Mouse (Mus musculus) midbrain, embryonic 11.5 days (tissue): ENCODE results near the gene Safb2. TPM values are rescaled to one million over a fixed set of nuclear protein-coding genes. Genes with fewer than 3 reads are reported as not detected.

Source experiments
- ATAC-seq: fragments of 200-750 bp; cut with Nextera tagmentation; 2 replicates; pipeline ENCODE4 v1.8.0; 2017; ENCODE audit warnings: moderate TSS enrichment, moderate library complexity; ENCODE audit not compliant: low FRiP score
- DNase-seq: peaks from one replicate; pipeline ENCODE4 v3.0.0; 2015; ENCODE audit warnings: low spot score; ENCODE audit errors: missing footprints
- H3K27ac ChIP-seq: fragments of 300-500 bp; sonication (generic); 2 replicates; pipeline ENCODE4 v1.5.1; 2014; ENCODE audit warnings: low read depth, low read length
- H3K27me3 ChIP-seq: fragments of 300-500 bp; sonication (generic); 2 replicates; pipeline ENCODE4 v1.6.1; 2014; ENCODE audit warnings: mild to moderate bottlenecking, low read length, moderate library complexity, mixed read lengths; ENCODE audit not compliant: control insufficient read depth, insufficient read depth
- H3K36me3 ChIP-seq: fragments of 300-500 bp; sonication (generic); 2 replicates; pipeline ENCODE4 v1.6.1; 2014; ENCODE audit warnings: mild to moderate bottlenecking, low read length, moderate library complexity, mixed read lengths; ENCODE audit not compliant: control insufficient read depth, insufficient read depth
- H3K4me1 ChIP-seq: fragments of 300-500 bp; sonication (generic); 2 replicates; pipeline ENCODE4 v1.6.1; 2014; ENCODE audit warnings: low read length; ENCODE audit not compliant: control insufficient read depth, insufficient read depth
- H3K4me2 ChIP-seq: fragments of 300-500 bp; sonication (generic); 2 replicates; pipeline ENCODE4 v1.6.1; 2014; ENCODE audit warnings: mild to moderate bottlenecking, moderate library complexity
- H3K4me3 ChIP-seq: fragments of 300-500 bp; sonication (generic); 2 replicates; pipeline ENCODE4 v1.5.1; 2014; ENCODE audit warnings: low read depth, low read length
- H3K9ac ChIP-seq: fragments of 300-500 bp; sonication (generic); 2 replicates; pipeline ENCODE4 v1.6.1; 2014; ENCODE audit warnings: low read length
- H3K9me3 ChIP-seq: fragments of 300-500 bp; sonication (generic); 2 replicates; pipeline ENCODE4 v1.6.1; 2016; ENCODE audit warnings: low read length; ENCODE audit not compliant: control insufficient read depth
- WGBS: fragments of 180-500 bp; shearing (Covaris S2); extraction: QIAGEN DNeasy Blood & Tissue Kit; methylation state at CpG from one replicate; pipeline ENCODE4 v1.1.7; 2014; 5-methylcytosine and 5-hydroxymethylcytosine counted together
- polyA plus RNA-seq: library from polyadenylated mRNA; unstranded; fragments of >200 nt; fragmentation: Nextera tagmentation; extraction: Ambion mirVana; gene quantifications from 2 replicates; pipeline ENCODE4 v1.2.1, GENCODE M21; 2014

Gene Safb2
- polyA plus RNA-seq, 1 experiment from 2014 or later: 45.8 TPM

DNA sequence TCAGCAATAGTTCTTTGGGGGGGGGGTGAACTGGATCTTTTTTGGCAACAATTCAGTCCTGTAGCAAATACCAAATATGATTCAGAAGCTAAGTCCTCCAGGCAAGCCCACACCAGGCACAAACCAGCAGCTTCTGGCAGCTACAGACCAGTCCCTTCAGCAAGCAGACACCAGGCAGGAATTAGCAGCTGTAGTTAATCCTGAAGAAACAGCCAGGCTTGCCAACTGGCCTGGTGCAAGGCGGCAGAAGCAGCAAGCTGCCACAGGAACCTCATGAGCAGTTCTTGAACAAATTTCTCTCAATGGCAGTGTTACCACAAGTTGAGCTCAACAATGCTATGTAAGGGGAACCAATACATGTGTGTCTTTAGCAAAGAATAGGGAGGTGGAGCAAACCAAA is 61.6 kb downstream of the Safb2 start:
- WGBS: 46% methylated on average over 1 of the region's 1 CpGs
- no peaks in the 10 kb centered on the region for H3K4me1 ChIP-seq
- no peak overlapping the region for H3K4me3 ChIP-seq
- no peak overlapping the region for H3K27ac ChIP-seq
- no peak overlapping the region for H3K9ac ChIP-seq
- DNase-seq (no peak), ATAC-seq (no peak)
- no peaks in the 10 kb centered on the region for H3K36me3 ChIP-seq
- no peak overlapping the region for H3K4me2 ChIP-seq
- H3K27me3 ChIP-seq: no peaks in the 10 kb centered on the region
- no peaks in the 10 kb centered on the region for H3K9me3 ChIP-seq

DNA sequence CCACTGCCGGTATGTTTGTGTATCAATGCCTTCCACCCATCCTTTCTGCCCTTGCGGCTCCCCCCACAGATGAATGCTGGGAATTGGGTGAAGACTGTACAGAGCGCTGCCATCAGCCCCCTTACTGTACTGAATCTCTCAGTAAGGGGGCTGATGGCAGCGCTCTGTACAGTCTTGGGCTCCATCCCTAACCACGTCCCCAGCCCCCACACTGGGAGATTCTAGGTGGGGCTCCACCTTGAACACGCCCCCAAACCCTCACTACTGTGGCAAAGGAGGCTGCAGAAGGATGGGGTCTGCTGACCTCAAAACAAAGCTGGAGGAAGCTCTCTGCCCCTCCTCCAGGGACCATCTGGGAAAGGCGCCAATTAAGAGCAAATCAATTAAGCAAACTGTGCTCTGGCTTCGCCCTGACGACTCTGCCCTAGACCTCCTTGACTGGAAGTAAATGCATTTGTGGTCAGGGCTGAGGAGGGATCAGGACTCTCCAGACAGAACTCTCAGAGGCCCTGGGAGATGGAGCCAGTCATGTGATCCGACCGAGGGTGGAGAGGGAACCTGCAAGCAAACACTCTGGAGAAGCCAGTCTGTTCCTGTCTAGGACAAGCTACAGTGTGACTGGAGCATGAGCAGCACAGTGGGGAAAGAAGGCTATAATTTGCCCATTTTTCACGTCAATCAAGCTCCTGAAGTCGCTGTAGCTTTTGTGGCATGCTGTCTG is 68.5 kb downstream of the Safb2 start:
- Histone ChIP-seq H3K27ac (peak overlapping the region; percentile 16; the same call in 1 of the 2 replicates), H3K9me3 (no peaks in the 10 kb centered on the region; the same call in 1 of the 2 replicates), H3K4me3 (no peak overlapping the region), H3K4me1 (peaks cover 3% of the 10 kb centered on the region; the same call in 1 of the 2 replicates), H3K4me2 (no peak overlapping the region), H3K27me3 (peaks cover 24% of the 10 kb centered on the region), H3K36me3 (no peaks in the 10 kb centered on the region), H3K9ac (no peak overlapping the region)
- DNase-seq: no peak
- ATAC-seq: peak; percentile 66
- WGBS: 14% methylated on average over 13 of the region's 13 CpGs

DNA sequence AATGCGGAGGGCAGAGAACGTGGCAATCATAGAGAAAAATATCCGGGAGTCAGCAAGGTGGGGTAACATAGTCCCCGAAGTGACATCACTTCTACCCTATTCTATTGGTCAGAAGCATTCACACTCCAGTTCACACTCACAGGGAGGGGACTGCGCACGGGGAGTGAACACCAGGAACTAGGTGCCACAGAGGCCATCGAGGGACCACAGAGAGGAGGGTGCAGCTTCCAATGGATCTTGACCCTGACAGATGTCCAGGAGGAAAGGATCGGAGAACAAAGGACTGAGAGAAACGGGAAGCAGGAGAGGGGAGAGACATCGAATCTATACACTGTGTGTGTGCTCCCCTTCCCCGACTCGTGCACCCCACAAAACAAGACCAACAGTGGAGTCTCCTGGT is 69.5 kb downstream of the Safb2 start:
- 53% methylated on average over 12 of the region's 12 CpGs for WGBS
- DNase-seq (no peak), ATAC-seq (no peak)
- no peak overlapping the region for H3K27ac ChIP-seq
- no peaks in the 10 kb centered on the region; the same call in 1 of the 2 replicates for H3K9me3 ChIP-seq
- peaks cover 3% of the 10 kb centered on the region; the same call in 1 of the 2 replicates for H3K4me1 ChIP-seq
- no peak overlapping the region for H3K4me2 ChIP-seq
- H3K36me3 ChIP-seq: no peaks in the 10 kb centered on the region
- no peak overlapping the region for H3K9ac ChIP-seq
- H3K4me3 ChIP-seq: no peak overlapping the region
- peaks cover 33% of the 10 kb centered on the region for H3K27me3 ChIP-seq

DNA sequence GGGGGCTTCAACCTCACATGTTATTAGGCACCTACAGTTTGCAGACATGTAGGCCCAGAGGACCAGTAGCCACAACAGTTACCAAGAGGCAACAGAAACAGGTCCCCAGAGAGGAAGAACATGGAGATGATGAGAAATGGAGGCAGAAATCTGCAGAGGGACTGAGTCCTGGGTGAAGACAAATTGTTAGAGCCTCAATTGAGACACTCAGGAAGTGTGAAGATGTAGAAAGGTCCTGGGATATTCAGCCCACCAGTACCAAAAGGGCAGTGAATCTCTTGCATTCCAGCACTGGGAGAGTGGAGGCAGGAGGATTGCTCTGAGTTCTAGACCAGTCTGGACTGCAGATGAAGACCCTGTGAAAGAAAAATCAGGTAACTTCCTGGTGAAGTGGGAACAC is 70.1 kb downstream of the Safb2 start:
- Histone ChIP-seq H3K9me3 (no peaks in the 10 kb centered on the region; the same call in 1 of the 2 replicates), H3K4me2 (no peak overlapping the region), H3K9ac (no peak overlapping the region), H3K4me1 (peaks cover 7% of the 10 kb centered on the region; the same call in 1 of the 2 replicates), H3K27ac (no peak overlapping the region), H3K4me3 (no peak overlapping the region), H3K27me3 (peaks cover 38% of the 10 kb centered on the region), H3K36me3 (no peaks in the 10 kb centered on the region)
- ATAC-seq: no peak
- peak; percentile 59 for DNase-seq

DNA sequence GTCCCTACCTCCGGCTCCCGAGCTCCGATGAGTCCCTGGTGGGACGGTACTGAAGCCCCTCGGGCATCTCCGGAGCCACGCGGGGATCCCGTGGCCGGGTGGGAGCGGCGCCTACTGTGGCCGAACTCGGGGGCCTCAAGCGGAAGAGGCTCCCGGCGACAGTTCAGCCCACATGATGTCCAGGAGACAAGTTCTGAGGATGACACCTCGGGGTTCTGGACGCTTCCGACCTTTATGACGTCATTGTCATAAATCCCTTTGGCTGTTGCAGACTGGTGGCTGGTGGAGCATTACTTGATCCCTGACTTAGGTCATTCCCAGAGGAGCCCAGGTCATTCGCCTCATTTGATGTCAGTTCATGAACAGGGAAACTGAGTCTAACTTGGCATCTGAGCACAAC is 72.1 kb downstream of the Safb2 start, which contains the start of gene Znrf4:
TSS of gene Znrf4 (minus strand) at position 122 of the 400 bp plus-strand sequence.
- WGBS: 66% methylated on average over 22 of the region's 22 CpGs

DNA sequence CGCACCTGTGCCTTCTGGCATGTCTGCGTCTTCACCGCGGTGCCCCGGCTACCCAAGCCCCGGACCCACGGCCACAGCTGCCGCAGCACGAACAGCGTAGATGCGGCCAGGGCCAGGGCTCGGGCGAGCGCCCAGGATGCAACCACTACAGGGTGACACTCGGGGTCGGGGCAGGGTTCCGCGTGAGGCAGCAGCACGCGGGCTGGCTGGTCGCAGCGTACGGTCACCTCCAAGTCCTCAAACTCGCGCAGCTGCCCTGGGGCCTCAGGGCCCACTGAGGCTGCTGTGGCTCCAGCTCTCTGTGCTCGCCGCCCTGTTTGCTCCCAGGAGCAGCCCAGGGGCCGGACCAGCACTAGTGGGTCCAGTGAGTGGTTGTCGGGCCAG is 72.7 kb downstream of the Safb2 start:
- Histone ChIP-seq H3K4me1 (peaks cover 10% of the 10 kb centered on the region; the same call in 1 of the 2 replicates), H3K9me3 (no peaks in the 10 kb centered on the region; the same call in 1 of the 2 replicates), H3K27me3 (peaks cover 38% of the 10 kb centered on the region), H3K4me2 (peak overlapping the region; percentile 22), H3K4me3 (peak overlapping the region; percentile 15), H3K36me3 (no peaks in the 10 kb centered on the region), H3K27ac (no peak overlapping the region), H3K9ac (no peak overlapping the region)
- ATAC-seq: no peak
- no peak for DNase-seq
- 18% methylated on average over 29 of the region's 29 CpGs for WGBS

More for the DNA sequence above, 72.1 kb downstream of the Safb2 start, which contains the start of gene Znrf4:
- no peaks in the 10 kb centered on the region for H3K36me3 ChIP-seq
- H3K4me3 ChIP-seq: peak within 1 kb of the TSS; percentile 15
- ATAC-seq (no peak), DNase-seq (no peak)
- H3K4me1 ChIP-seq: peaks cover 8% of the 10 kb centered on the region; the same call in 1 of the 2 replicates
- H3K27ac ChIP-seq: no peak within 1 kb of the TSS
- H3K9ac ChIP-seq: no peak within 1 kb of the TSS
- peak within 1 kb of the TSS; percentile 22 for H3K4me2 ChIP-seq
- H3K9me3 ChIP-seq: no peaks in the 10 kb centered on the region; the same call in 1 of the 2 replicates
- H3K27me3 ChIP-seq: peaks cover 38% of the 10 kb centered on the region

DNA sequence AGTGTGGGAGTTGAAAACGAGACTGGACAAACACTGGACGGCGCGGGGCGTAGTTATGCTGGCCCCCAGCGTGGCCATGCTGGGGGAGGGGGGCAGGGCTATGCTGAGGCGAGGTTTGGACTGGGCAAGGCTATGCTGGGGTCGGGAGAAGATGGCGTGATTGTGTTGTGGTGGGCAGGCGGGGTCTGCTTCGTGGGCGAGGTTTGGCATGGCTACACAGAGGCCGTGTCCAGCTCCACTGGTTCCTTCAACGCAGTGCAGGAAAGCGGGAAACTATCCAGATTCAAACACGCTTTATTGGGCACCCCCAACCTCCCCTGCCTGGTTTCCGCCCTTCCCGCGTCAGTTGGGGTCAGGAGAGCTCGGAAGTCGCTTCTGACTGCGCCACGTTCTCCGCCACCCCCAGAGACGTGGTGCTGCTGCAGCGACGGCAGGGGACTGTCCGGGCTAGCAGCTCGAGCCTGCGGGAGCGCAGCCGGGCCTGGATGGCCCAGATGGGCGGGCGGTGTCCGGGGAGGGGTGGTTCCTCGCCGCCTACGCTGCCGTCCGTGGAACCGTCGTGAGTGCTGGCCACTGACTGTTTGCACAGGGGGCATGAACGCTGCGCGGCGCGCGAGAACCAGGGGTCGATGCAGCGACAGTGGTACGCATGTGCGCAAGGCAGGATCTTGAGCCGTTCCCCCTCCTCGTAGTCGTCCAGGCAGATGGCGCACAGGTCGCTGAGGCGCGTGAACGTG is 73.2 kb downstream of the Safb2 start:
- H3K4me2 ChIP-seq: peak overlapping the region; percentile 22
- no peak overlapping the region for H3K9ac ChIP-seq
- DNase-seq (peak; percentile 91), ATAC-seq (no peak)
- WGBS: 9% methylated on average over 60 of the region's 60 CpGs
- no peak overlapping the region for H3K27ac ChIP-seq
- no peaks in the 10 kb centered on the region for H3K36me3 ChIP-seq
- H3K27me3 ChIP-seq: peaks cover 38% of the 10 kb centered on the region
- H3K9me3 ChIP-seq: no peaks in the 10 kb centered on the region
- peak overlapping the region; percentile 15 for H3K4me3 ChIP-seq
- H3K4me1 ChIP-seq: peaks cover 10% of the 10 kb centered on the region; the same call in 1 of the 2 replicates
